Mouse (Mus musculus) A20 (cell line): ENCODE data around the gene Hist2h2bb.
"Not testable (repeated sequence)": the region's sequence is repeated elsewhere in the genome, so short reads cannot be mapped to it uniquely, and the experiment has no call there.

ENCODE experiments used
- DNase-seq: peaks from one replicate; pipeline ENCODE4 v3.0.0-alpha.2; 2011; ENCODE audit warnings: low read depth, low spot score

Gene Hist2h2bb

GRCm38 (mm10) chr3:96269511-96270474, at the start of gene Hist2h2bb:
Hist2h2bb (plus strand) TSS chr3:96269752.
- peak; percentile 98 for DNase-seq

GRCm38 (mm10) chr3:96220131-96220764, 49.3 kb upstream of the Hist2h2bb start:
- not testable (repeated sequence) for DNase-seq

GRCm38 (mm10) chr3:96220765-96221639, 48.5 kb upstream of the Hist2h2bb start, which contains the start of the genes Hist2h2ac and Hist2h2be:
Hist2h2ac (minus strand) TSS chr3:96220880.
Hist2h2be (plus strand) TSS chr3:96221119.
- peak; percentile 94 for DNase-seq

- DNase-seq: no peak
These were observed 47.9 kb upstream of the Hist2h2bb start for GRCm38 (mm10) chr3:96221640-96222038.

GRCm38 (mm10) chr3:96222774-96223173, 46.8 kb upstream of the Hist2h2bb start:
- DNase-seq: no peak

- DNase-seq: peak; percentile 32
These were observed 44.1 kb upstream of the Hist2h2bb start for GRCm38 (mm10) chr3:96225421-96225820.

- DNase-seq: no peak
These were observed 42.6 kb upstream of the Hist2h2bb start for GRCm38 (mm10) chr3:96226695-96227648.

GRCm38 (mm10) chr3:96228828-96229227, 40.7 kb upstream of the Hist2h2bb start:
- no peak for DNase-seq

GRCm38 (mm10) chr3:96230404-96230803, 39.1 kb upstream of the Hist2h2bb start:
- DNase-seq: no peak

- no peak for DNase-seq
These were observed 38.4 kb upstream of the Hist2h2bb start for GRCm38 (mm10) chr3:96230910-96231757.

- no peak for DNase-seq
These were observed 37.8 kb upstream of the Hist2h2bb start for GRCm38 (mm10) chr3:96231758-96232120.

- peak; percentile 32 for DNase-seq
These were observed 34.6 kb upstream of the Hist2h2bb start for GRCm38 (mm10) chr3:96234914-96235313.

GRCm38 (mm10) chr3:96235836-96236235, 33.7 kb upstream of the Hist2h2bb start:
- no peak for DNase-seq

GRCm38 (mm10) chr3:96236834-96237334, 32.7 kb upstream of the Hist2h2bb start:
- DNase-seq: peak; percentile 37

- DNase-seq: peak; percentile 48
These were observed 32.1 kb upstream of the Hist2h2bb start for GRCm38 (mm10) chr3:96237335-96237903.

GRCm38 (mm10) chr3:96237904-96238511, 31.5 kb upstream of the Hist2h2bb start:
- peak; percentile 72 for DNase-seq

GRCm38 (mm10) chr3:96238954-96239793, 30.4 kb upstream of the Hist2h2bb start, which contains the start of gene Hist2h3c2:
Hist2h3c2 (minus strand) TSS chr3:96239127.
- not testable (repeated sequence) for DNase-seq
